Mouse (Mus musculus) liver, postnatal 0 days (tissue): Measurements from ENCODE around the gene Safb.

Experiments used
- CTCF ChIP-seq: sonication (generic); IDR thresholded peaks from 2 replicates; pipeline ENCODE4 v1.5.1; 2016; ENCODE audit warnings: antibody characterized with exemption, low read depth
- EP300 ChIP-seq: IDR thresholded peaks from 2 replicates; pipeline ENCODE4 v1.6.1; 2016; ENCODE audit warnings: antibody characterized with exemption, low read depth, mild to moderate bottlenecking

DNA sequence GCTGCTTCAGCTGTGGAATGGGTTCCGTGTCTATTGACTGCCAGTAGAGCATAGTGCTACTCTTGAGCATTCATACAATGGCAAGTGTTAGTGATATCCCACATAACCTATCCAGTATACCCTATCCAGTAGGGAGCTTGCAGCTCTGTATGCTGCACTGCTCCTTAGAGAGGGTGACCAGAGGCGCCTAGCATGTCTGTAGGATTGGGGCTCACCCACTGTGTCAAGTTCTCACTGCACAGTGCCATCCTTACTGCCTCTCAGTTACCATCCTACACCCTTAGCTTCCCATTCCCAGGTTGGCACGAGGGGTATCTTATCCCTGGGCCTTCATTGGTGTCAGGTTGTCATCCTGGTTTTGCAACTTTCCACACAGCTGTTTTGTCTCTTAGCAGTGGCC lies 19.8 kb downstream of the Safb start:
- TF ChIP-seq CTCF (no peak), EP300 (no peak)
